Mouse (Mus musculus) erythroblast, embryonic 14.5 days (primary cell): ENCODE measurements around the gene Il12b. TPM values are rescaled to one million over a fixed set of nuclear protein-coding genes. Genes with fewer than 3 reads are reported as not detected.

ENCODE experiments used
- H3K27me3 ChIP-seq: 2 replicates; pipeline ENCODE4 v1.6.1; 2012; ENCODE audit warnings: inconsistent platforms; ENCODE audit not compliant: control insufficient read depth
- H3K36me3 ChIP-seq: 2 replicates; pipeline ENCODE4 v1.6.1; 2012; ENCODE audit warnings: mild to moderate bottlenecking, inconsistent platforms; ENCODE audit not compliant: control insufficient read depth
- H3K4me1 ChIP-seq: 2 replicates; pipeline ENCODE4 v1.6.1; 2012; ENCODE audit warnings: inconsistent platforms; ENCODE audit not compliant: control insufficient read depth
- H3K4me3 ChIP-seq: replicated peaks from 2 replicates; pipeline ENCODE3; 2012; ENCODE audit warnings: moderate library complexity, mild to moderate bottlenecking, inconsistent platforms
- H3K9me3 ChIP-seq: 2 replicates; pipeline ENCODE4 v1.6.1; 2012; ENCODE audit warnings: low read length, inconsistent platforms, mixed read lengths; ENCODE audit not compliant: control insufficient read depth
- GATA1 ChIP-seq: IDR thresholded peaks from 2 replicates; pipeline ENCODE4 v1.6.1; 2012; ENCODE audit warnings: low read length, inconsistent platforms, mixed read lengths
- TAL1 ChIP-seq: IDR thresholded peaks from 3 replicates; pipeline ENCODE4 v1.6.1; 2012; ENCODE audit warnings: low read length, inconsistent platforms, mixed read lengths
- polyA plus RNA-seq: library from polyadenylated mRNA; stranded (reverse); fragments of >175 nt; gene quantifications from 2 replicates; pipeline ENCODE4 v1.2.3, GENCODE M21; 2012

Il12b gene
- polyA plus RNA-seq, 1 experiment = not detected

- TF ChIP-seq TAL1 = no peak
- TF ChIP-seq GATA1 = no peak
- no peaks in the 10 kb centered on the region for H3K4me1 ChIP-seq
Observed at GRCm38 (mm10) chr11:44405961-44406360, 6.1 kb downstream of the Il12b start.

GRCm38 (mm10) chr11:44406457-44406856 is 6.6 kb downstream of the Il12b start:
- no peak for TF ChIP-seq TAL1
- no peak for TF ChIP-seq GATA1
- Histone ChIP-seq H3K9me3 (no peaks in the 10 kb centered on the region), H3K4me1 (no peaks in the 10 kb centered on the region), H3K27me3 (peaks cover 4% of the 10 kb centered on the region; the same call in 1 of the 2 replicates), H3K36me3 (no peaks in the 10 kb centered on the region), H3K4me3 (no peak overlapping the region)

More at GRCm38 (mm10) chr11:44405961-44406360, 6.1 kb downstream of the Il12b start:
- Histone ChIP-seq H3K27me3 (peaks cover 4% of the 10 kb centered on the region; the same call in 1 of the 2 replicates), H3K36me3 (no peaks in the 10 kb centered on the region), H3K9me3 (no peaks in the 10 kb centered on the region), H3K4me3 (no peak overlapping the region)

- Histone ChIP-seq H3K27me3 (peaks cover 4% of the 10 kb centered on the region; the same call in 1 of the 2 replicates), H3K4me3 (no peak overlapping the region), H3K9me3 (no peaks in the 10 kb centered on the region), H3K36me3 (no peaks in the 10 kb centered on the region), H3K4me1 (no peaks in the 10 kb centered on the region)
- no peak for TF ChIP-seq GATA1
- no peak for TF ChIP-seq TAL1
Observed at GRCm38 (mm10) chr11:44408626-44409025, 8.8 kb downstream of the Il12b start.

GRCm38 (mm10) chr11:44410413-44410812 is 10.6 kb downstream of the Il12b start:
- H3K36me3 ChIP-seq = no peaks in the 10 kb centered on the region
- H3K9me3 ChIP-seq = no peaks in the 10 kb centered on the region
- no peak overlapping the region for H3K4me3 ChIP-seq
- peaks cover 4% of the 10 kb centered on the region; the same call in 1 of the 2 replicates for H3K27me3 ChIP-seq
- no peaks in the 10 kb centered on the region for H3K4me1 ChIP-seq
- TF ChIP-seq GATA1 = no peak
- TF ChIP-seq TAL1 = no peak

GRCm38 (mm10) chr11:44412276-44412675 is 12.4 kb downstream of the Il12b start:
- no peak overlapping the region for H3K4me3 ChIP-seq
- H3K27me3 ChIP-seq = peaks cover 4% of the 10 kb centered on the region; the same call in 1 of the 2 replicates
- no peaks in the 10 kb centered on the region for H3K9me3 ChIP-seq
- H3K4me1 ChIP-seq = no peaks in the 10 kb centered on the region
- H3K36me3 ChIP-seq = no peaks in the 10 kb centered on the region
- TF ChIP-seq TAL1 (no peak), GATA1 (no peak)

GRCm38 (mm10) chr11:44413371-44413770 is 13.5 kb downstream of the Il12b start:
- Histone ChIP-seq H3K36me3 (no peaks in the 10 kb centered on the region), H3K4me3 (no peak overlapping the region), H3K4me1 (no peaks in the 10 kb centered on the region), H3K27me3 (peaks cover 8% of the 10 kb centered on the region), H3K9me3 (no peaks in the 10 kb centered on the region)
- TF ChIP-seq TAL1 (no peak), GATA1 (no peak)

GRCm38 (mm10) chr11:44414605-44415004 is 14.7 kb downstream of the Il12b start:
- Histone ChIP-seq H3K4me1 (no peaks in the 10 kb centered on the region), H3K36me3 (no peaks in the 10 kb centered on the region), H3K4me3 (no peak overlapping the region), H3K27me3 (peaks cover 10% of the 10 kb centered on the region), H3K9me3 (no peaks in the 10 kb centered on the region)
- TF ChIP-seq GATA1 = no peak
- TF ChIP-seq TAL1 = no peak

GRCm38 (mm10) chr11:44417403-44417802 is 17.5 kb downstream of the Il12b start:
- Histone ChIP-seq H3K4me3 (no peak overlapping the region), H3K36me3 (no peaks in the 10 kb centered on the region), H3K4me1 (no peaks in the 10 kb centered on the region), H3K27me3 (peaks cover 9% of the 10 kb centered on the region), H3K9me3 (no peaks in the 10 kb centered on the region)
- no peak for TF ChIP-seq TAL1
- no peak for TF ChIP-seq GATA1

- no peaks in the 10 kb centered on the region for H3K9me3 ChIP-seq
- peaks cover 17% of the 10 kb centered on the region for H3K27me3 ChIP-seq
- H3K36me3 ChIP-seq = no peaks in the 10 kb centered on the region
- H3K4me3 ChIP-seq = no peak overlapping the region
- TF ChIP-seq TAL1 (no peak), GATA1 (no peak)
- no peaks in the 10 kb centered on the region for H3K4me1 ChIP-seq
Observed at GRCm38 (mm10) chr11:44422337-44423111, 22.7 kb downstream of the Il12b start.

- H3K9me3 ChIP-seq = no peaks in the 10 kb centered on the region
- H3K27me3 ChIP-seq = peaks cover 14% of the 10 kb centered on the region
- TF ChIP-seq GATA1 (no peak), TAL1 (no peak)
- H3K36me3 ChIP-seq = no peaks in the 10 kb centered on the region
- no peak overlapping the region for H3K4me3 ChIP-seq
- H3K4me1 ChIP-seq = no peaks in the 10 kb centered on the region
Observed at GRCm38 (mm10) chr11:44423261-44423660, 23.4 kb downstream of the Il12b start.
